Mouse (Mus musculus): ENCODE data around the gene Cdh11. TPM values are rescaled to one million over a fixed set of nuclear protein-coding genes. Genes with fewer than 3 reads are reported as not detected.

Cdh11 gene
- total and polyA plus RNA-seq, 2 experiments from 2014 or later = 18.2 to 27.6 TPM

GRCm38 (mm10) chr8:102601327-102601726 lies 184.1 kb downstream of the Cdh11 start:
- Histone ChIP-seq H3K36me3 (replicated peaks; ENCODE audit: control insufficient read depth, insufficient read depth, low read length) (no peaks in the 10 kb centered on the region), H3K27ac (ENCODE audit: low read depth) (no peak overlapping the region), H3K4me1 (ENCODE audit: control insufficient read depth, insufficient read depth) (peaks cover 8% of the 10 kb centered on the region), H3K4me3 (ENCODE audit: low read depth, low read length) (no peak overlapping the region), H3K4me2 (ENCODE audit: low read depth, low read length) (no peak overlapping the region), H3K9ac (replicated peaks; ENCODE audit: low read depth, low read length) (no peak overlapping the region), H3K27me3 (ENCODE audit: control insufficient read depth, insufficient read depth, low read length) (no peaks in the 10 kb centered on the region), H3K9me3 (replicated peaks; ENCODE audit: control insufficient read depth, low read length) (no peaks in the 10 kb centered on the region)
- ATAC-seq (ENCODE audit: insufficient read depth, low read depth) (no peak), DNase-seq (ENCODE audit: low spot score) (peak; percentile 9)
- 30% methylated on average over 4 of the region's 4 CpGs for WGBS
- TF ChIP-seq CTCF (IDR thresholded peaks at IDR 0.05; ENCODE audit: low read depth) = no peak
- no peak for TF ChIP-seq EP300 (IDR thresholded peaks at IDR 0.05; ENCODE audit: low read depth)

GRCm38 (mm10) chr8:102596523-102596922 lies 188.9 kb downstream of the Cdh11 start:
- 0 out of 2 replicates have a peak overlapping the region, but pooled peaks have one; percentile 25 for H3K27ac ChIP-seq (ENCODE audit: low read depth)
- H3K9me3 ChIP-seq (replicated peaks; ENCODE audit: control insufficient read depth, low read length) = no peaks in the 10 kb centered on the region
- 2% methylated on average over 3 of the region's 3 CpGs for WGBS
- no peak overlapping the region for H3K9ac ChIP-seq (replicated peaks; ENCODE audit: low read depth, low read length)
- DNase-seq (ENCODE audit: low spot score) (peak; percentile 61), ATAC-seq (ENCODE audit: insufficient read depth, low read depth) (peak; percentile 72)
- H3K27me3 ChIP-seq (ENCODE audit: control insufficient read depth, insufficient read depth, low read length) = no peaks in the 10 kb centered on the region
- no peak overlapping the region for H3K4me3 ChIP-seq (ENCODE audit: low read depth, low read length)
- no peak overlapping the region for H3K4me2 ChIP-seq (ENCODE audit: low read depth, low read length)
- H3K4me1 ChIP-seq (ENCODE audit: control insufficient read depth, insufficient read depth) = peaks cover 12% of the 10 kb centered on the region
- 0 out of 2 replicates have a peak, but pooled peaks have one; percentile 54 for TF ChIP-seq EP300 (IDR thresholded peaks at IDR 0.05; ENCODE audit: low read depth)
- no peak for TF ChIP-seq CTCF (IDR thresholded peaks at IDR 0.05; ENCODE audit: low read depth)
- no peaks in the 10 kb centered on the region for H3K36me3 ChIP-seq (replicated peaks; ENCODE audit: control insufficient read depth, insufficient read depth, low read length)

GRCm38 (mm10) chr8:102593899-102594298 lies 191.5 kb downstream of the Cdh11 start:
- H3K27ac ChIP-seq (ENCODE audit: low read depth) = no peak overlapping the region
- H3K4me2 ChIP-seq (ENCODE audit: low read depth, low read length) = no peak overlapping the region
- H3K9ac ChIP-seq (replicated peaks; ENCODE audit: low read depth, low read length) = no peak overlapping the region
- H3K9me3 ChIP-seq (replicated peaks; ENCODE audit: control insufficient read depth, low read length) = no peaks in the 10 kb centered on the region
- TF ChIP-seq CTCF (IDR thresholded peaks at IDR 0.05; ENCODE audit: low read depth) = no peak
- TF ChIP-seq EP300 (IDR thresholded peaks at IDR 0.05; ENCODE audit: low read depth) = no peak
- no peaks in the 10 kb centered on the region for H3K36me3 ChIP-seq (replicated peaks; ENCODE audit: control insufficient read depth, insufficient read depth, low read length)
- ATAC-seq (ENCODE audit: insufficient read depth, low read depth) (no peak), DNase-seq (ENCODE audit: low spot score) (no peak)
- 85% methylated on average over 6 of the region's 6 CpGs for WGBS
- H3K27me3 ChIP-seq (ENCODE audit: control insufficient read depth, insufficient read depth, low read length) = no peaks in the 10 kb centered on the region
- peaks cover 12% of the 10 kb centered on the region for H3K4me1 ChIP-seq (ENCODE audit: control insufficient read depth, insufficient read depth)
- H3K4me3 ChIP-seq (ENCODE audit: low read depth, low read length) = no peak overlapping the region

Small RNA genes within 50 kb of the gene (microRNA-seq; reads per million reads assigned to microRNA genes)
- gene Gm26301 = not detected

All from heart, postnatal 0 days (tissue).